Mouse (Mus musculus) natural killer cell, adult 2 months (primary cell): ENCODE data around the gene Arhgap17.

ENCODE experiments used
- DNase-seq, 2 experiments: peaks; one replicate each; pipeline ENCODE4 v3.0.0; 2022; ENCODE audit warnings: low spot score in 2 of 2

Arhgap17 gene

DNA sequence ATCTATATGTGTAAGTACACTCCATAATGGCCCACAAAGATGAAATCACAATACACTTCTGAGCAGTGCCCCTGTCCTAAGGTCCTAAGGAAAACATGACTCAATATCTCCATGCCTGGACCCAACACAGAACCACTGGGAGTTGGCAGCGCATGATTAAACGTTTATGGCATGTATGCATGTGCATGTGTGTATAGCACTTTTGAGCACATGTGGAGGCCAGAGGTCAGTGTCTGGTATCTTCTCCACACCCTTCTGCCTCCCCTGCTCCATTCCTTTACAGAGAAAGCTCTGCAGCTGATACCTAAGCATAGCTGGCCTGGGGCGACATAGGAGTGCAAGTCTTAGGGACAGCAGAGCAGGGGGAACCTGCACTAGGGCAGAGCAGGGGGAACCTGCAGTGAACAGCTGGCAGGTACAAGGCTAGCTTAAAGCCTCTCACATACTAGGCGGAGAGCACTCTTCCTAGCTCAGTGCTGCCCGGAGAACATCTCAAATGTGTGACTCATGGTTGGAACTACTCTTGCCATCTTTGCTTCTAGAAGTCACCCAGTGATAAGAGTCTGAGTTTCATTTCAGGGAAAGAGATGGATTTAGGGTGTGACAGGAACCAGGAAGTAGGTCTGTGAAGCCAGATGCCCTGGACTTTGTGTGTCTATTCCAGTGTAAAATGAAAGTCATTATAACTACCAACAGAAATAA is 25.5 kb downstream of the Arhgap17 start:
- DNase-seq: no peak

DNA sequence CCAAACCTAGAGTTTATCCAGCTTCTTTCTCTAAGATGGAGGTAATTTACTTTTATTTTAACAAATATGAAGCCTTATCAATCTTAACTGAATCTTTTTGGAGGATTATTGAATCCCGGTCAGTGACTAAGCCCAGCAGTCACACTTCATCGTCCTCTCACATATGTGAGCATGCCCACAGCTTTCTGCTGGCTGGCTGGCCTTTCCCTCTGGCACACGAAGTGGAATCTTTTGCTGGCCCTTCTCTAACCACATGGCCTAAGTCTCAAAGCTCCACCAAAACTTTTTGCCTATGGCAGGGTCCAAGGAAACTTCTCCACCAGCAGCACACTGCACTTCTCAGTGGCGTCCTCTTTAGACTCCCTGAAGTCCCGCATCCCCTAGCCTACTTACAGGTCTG is 27.8 kb downstream of the Arhgap17 start:
- DNase-seq: no peak

DNA sequence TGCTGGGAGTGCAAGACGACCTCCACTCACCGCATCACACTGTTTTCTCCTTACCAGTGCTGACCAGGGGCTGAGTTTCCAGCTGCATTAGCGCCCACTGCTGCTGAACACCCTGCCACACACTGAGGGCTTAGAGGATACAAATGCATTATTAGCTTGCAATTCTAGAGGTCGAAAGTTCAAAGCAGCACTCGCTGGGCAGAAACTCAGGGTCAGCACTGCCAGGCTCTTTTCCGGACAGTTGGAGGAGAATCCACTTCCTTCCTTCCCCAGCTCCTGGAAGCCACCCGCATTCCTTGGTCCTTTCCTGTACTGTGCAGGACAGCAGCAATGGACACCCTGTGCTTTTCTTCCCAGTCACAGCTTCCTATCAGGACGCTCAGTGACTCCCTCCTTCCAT is 31.4 kb downstream of the Arhgap17 start:
- no peak for DNase-seq

DNA sequence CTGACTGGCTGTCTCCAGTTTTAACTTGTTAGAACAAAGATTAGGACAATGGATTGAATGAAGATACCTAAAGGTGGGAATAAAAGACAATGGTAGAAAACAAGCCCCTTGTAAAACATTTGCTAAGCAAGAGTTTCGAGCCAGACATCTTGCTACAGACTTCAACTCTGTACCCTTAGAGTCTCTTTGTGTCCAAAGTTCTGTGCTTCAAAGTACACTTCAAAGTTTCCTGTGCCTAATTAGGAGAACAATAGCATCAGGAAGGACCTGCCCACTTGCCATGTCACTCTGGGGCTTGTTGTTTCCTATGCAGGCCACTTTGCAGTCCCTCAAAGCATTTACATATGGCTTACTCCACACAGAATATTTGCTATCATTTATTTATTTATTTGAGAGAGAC is 33.4 kb downstream of the Arhgap17 start:
- no peak for DNase-seq

DNA sequence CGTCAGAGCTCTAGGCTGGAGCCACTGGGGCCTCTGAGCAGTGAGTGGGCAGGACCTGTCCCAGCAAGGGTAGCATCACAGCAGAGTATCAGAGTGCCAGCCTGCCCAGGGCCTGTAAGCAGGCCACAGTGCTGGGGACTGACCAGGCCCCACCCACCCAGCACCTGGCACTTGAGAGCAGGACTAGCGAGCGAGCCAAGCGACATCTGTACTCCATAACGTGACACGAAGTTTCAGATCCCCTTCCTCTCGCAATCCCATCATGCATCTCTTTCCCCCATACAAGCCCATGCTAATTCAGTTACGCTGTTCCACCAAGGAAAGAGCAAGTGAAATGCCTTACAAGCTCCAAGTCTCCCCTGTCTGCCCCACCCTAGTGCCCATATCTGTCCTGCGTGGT is 39.2 kb downstream of the Arhgap17 start:
- DNase-seq: peak in 1 of 2 experiments; percentile 60

DNA sequence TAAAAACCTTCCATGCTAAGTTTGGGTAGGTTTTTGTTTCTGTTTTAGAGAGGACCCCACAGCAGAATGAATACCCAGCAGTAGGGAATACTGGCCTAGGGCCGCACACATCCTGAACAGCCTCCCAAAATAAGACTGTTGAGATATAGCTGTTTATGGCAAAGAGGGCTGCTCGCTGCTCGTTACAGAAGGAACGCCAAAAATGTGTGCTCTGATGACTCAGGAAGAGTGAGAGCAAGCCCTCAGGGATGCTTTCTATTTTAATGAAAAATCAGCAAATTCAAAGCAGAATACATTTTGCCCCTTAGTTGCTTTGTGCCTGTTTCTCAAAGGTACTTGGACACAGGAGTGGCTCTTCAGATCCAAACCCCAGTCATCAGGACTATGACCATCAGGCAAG is 41.8 kb downstream of the Arhgap17 start:
- DNase-seq: no peak

DNA sequence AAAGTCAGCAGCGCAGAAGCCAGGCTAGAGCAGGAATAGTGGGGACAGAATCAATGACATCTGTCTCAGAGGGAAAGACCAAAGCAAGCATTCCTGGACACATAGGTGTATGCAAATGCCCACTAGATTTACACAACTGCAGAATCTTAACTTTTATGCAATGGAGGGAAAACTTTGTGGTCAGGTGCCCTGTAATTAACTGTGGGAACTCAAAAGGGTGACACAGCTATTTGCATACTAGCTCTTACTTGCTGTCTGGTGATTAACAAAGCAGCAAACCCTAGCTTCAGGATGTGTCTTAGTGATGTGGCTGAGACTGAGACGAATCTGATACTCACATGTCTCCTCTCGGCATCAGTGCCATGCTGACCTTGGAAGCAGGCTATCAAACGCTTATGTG is 42.8 kb downstream of the Arhgap17 start:
- DNase-seq: no peak

DNA sequence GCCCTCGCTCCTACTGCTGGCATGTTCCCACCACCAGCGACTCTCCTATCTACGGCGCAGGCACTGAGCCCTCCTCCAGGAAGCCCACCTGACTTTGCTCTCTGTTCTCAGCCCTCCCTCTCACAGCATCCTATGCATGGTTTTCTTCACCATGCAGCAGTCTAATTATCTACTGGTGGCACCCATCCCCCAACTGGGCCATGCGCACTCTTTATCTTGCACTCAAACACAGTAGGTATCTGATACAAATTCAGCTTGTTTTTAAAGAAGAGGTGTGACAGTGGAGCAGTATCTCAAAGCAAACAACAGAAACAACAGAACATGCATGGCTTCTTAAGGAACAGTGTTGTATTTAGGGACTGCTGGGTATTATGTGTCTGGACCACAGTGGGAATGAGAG is 43.7 kb downstream of the Arhgap17 start:
- DNase-seq: no peak

DNA sequence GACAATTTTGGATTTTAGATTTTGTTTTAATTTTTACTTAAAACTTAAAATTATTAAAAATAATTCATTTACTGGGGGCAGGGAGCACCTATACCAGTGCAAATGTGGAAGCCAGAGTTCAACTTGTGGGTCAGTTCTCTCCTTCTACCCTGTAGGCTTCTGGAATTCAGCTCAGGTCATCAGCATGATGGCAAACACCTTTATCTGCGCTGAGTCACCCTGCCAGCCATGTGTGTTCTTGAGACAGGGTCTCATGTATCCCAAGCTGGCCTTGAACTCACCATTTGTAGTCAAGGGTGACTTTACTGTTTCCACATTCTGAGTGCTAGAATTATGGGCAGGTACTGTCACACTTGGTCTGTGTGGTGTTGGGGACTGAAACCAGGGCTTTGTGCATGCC is 45.6 kb downstream of the Arhgap17 start:
- no peak for DNase-seq

DNA sequence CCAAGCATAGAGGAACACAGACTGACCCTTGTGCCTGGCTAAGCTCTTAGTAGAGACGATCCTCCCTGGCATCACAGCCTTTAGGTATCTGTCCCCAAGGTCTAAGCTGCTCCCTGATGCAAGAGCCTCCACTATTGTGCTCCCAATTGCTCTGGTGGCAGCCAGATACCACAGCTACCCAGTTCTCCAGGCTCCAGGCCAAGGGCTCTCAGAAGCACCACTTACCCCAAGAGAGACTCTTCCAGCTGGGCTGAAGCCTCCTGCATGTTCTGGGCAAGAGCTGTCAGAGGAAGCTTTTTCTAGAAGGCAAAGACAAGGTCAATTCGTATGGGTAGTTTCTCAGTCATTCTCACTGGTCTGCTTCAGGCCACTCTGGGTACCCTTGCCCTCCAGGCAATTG is 46.3 kb downstream of the Arhgap17 start:
- no peak for DNase-seq

DNA sequence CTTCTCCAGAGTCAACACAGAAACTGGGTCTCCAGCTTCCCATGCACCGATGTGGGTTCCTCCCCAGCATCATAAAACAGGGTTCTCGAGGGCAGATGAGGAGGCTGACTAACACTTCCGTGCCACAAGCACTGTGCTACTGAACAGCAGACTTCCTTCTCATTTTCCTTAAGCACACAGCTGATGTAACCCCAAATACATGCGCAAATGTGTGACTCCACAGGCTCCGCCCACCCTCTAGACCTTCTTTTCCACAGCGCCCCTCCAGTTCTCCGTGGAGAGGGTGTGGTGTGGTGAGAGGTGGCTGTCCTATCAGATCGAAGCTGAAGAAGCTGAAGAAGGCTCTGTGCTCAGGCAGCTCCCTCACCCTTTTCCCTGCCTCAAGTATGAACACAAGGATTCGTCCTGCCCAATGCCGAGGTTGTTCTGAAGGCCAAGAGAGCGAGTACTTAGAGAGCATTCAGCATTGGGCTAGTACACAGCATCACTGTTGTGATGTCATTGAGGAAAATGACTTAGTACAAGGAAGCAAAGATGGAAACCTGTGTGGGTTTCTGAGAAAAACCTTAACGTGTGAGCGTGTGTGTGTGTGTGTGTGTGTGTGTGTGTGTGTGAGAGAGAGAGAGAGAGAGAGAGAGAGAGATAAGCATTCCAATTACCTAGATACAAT is 47.1 kb downstream of the Arhgap17 start:
- peak; percentile 19 to 25 for DNase-seq

DNA sequence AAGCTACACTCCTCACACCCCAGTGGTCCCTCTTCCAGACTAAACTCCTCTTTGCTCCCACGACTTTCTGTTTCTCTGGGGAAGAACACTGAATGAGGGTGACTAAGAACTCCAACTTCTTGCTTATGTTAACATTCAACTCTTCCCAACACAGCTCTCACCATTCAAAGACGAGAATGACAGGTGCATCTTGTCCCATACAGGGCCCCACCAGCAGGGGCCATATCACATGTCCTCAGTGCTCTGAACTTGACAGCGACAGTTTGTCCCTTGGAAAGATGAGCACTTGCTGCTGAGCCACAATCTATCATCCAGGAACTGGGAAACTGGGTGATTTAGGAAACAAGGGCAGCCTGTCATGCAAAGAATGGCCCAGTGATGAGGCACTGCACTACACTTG is 57.0 kb downstream of the Arhgap17 start:
- DNase-seq: no peak

DNA sequence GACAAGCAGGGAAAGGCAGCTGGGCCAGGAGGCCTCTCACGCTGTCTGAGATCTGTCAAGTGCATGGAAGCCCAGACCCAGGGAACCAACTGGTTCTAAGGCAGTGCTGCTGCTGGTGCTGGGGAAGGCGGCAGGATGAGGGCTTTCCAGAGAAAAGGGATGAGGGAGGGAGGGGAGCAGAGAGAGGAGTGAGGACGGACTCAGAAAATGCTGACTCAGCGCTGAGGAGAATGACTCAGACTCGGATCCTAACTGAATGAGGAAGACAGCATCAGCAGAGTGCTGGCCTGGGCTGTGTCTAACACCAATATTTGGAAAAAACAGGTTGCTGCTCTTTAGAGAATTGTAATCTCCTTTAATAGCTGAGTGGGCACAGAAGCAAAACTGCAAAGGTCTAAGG is 57.9 kb downstream of the Arhgap17 start:
- no peak for DNase-seq

DNA sequence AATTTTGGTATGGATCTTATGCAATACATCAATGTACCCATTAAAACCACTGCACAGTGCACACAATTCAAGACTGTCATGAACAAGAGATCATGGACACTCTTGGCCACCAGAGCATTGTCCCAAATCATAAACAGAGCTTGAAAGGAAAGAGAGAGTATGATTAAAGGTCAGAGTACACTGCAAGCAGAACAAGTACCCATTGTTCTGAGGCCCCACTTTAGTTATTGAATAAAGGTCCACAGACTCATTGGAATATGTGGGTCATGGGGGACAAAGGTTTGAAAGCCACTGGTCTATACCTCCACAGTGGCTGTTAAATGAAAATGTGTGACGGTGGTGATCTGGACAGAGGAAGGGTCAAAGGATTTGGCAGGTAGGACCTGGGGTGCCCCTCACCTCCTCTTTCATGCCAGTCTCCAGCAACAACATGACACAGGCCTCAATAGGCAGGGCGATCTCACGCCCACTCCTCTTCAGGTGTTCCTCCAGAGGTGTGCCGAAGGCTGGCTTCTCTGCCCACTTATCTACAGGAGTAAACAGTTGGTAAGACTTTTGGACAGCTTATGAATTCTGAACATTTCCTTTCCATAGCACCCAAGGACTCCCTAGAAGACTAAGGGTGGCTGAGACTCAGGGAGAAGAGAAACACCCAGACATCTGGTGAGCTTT is 61.7 kb downstream of the Arhgap17 start:
- no peak for DNase-seq

DNA sequence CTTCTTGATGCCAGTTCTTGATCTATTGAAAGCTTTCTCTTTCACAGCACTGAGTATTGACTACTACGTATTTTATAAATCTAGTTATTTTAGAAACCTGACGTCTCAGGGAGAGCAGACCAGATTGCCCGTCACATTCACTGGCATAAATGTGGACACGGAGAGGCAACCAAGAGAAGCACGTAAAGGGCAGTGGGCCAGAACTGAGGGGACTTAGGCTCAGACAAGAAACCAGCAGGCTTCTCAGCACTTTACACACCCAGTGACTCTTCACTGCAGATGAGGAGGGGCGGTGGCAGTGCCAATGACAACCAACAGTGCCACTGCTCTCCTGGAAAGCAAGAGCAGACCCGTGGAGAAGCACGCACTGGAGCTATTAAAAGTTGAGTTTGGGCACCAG is 62.5 kb downstream of the Arhgap17 start:
- DNase-seq: no peak

DNA sequence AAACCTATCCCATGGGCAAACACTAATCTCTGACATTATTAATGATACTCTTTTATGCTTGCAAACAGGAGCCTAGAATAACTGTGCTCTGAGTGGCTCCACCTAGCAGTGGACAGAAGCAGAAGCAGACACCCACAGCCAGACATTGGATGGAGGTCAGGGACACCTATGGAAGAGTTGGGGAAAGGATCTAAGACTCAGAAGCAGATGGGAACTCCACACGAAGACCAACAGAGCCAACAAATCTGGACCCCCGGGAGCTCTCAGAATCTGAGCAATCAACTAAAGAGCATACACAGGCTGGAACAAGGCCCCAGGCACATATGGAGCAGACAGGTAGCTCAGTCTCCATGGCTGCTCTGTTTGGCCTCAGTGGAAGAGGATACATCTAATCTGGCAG is 64.3 kb downstream of the Arhgap17 start:
- DNase-seq: no peak

DNA sequence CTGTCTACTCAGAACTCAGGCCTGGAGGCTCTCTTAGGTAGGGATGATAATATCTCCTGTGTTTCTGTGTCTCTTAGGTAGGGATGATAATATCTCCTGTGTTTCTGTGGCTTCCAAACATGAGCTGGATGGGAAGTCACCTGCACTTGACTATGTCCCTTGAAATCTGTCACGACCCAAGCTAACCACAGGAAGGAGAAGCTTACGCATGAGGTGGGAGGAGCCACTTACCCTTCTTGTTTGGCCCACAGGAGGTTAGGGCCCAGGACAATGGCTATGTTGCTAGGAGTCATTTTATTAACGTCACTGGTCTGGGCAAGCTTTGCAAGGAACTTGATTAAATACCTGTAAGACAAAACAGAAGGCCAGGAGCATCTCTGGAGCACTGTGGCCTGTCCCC is 69.5 kb downstream of the Arhgap17 start:
- no peak for DNase-seq

DNA sequence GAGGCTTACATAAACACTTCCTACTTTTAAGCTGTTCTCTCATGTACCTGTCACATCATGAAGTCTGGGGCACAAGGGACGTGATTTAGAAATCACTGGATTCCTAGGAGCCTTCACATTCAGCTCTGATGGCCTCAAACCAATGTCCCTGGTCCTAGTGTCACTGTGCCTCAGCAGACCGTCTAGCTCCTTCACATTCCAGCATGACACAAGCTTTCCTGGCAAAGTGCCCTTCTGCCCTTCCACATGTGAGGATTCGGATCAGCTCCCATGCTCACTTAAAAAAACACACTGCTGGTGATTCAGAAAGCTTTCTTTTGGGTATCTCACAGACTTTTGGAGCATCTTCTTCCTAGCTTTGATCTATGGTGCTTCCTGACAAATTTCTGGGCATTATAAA is 71.5 kb downstream of the Arhgap17 start:
- no peak for DNase-seq

DNA sequence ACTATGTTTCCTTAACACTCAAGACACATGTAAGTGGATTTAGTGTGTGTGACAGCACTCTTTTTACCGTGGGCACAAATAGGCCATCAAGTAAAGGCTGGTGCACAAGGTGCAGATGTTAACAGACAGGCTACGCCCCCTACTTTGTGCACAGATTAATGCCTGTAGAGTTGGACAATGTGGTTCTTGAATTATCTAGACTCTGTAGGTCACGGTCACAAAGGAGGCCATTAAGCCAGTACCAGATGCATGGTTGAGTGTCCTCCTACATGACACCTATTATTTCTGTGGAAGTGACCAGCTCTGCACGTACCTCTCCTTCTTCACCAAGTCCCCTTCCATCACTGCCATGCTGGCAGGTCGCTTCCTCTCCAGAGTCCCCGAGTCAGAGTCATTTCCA is 73.6 kb downstream of the Arhgap17 start:
- no peak for DNase-seq

DNA sequence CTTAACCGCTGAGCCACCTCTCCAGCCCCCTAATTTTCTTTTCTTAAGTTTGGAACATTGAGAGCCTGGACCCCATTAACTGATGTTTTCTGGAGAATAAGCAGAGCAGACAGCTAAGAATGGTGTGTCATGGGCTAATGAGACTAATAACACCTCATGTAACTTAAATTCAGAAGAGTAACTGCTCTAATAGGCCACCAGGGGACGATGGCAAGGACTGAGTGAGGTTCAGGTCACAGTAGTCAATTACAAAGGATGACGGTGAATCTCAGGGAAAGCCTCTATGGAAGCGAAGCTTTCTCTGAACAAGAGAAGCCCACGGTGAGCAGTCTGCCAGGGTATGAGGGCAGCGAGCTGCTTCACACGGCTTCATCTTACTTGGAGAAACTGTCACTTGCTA is 74.3 kb downstream of the Arhgap17 start:
- no peak for DNase-seq

DNA sequence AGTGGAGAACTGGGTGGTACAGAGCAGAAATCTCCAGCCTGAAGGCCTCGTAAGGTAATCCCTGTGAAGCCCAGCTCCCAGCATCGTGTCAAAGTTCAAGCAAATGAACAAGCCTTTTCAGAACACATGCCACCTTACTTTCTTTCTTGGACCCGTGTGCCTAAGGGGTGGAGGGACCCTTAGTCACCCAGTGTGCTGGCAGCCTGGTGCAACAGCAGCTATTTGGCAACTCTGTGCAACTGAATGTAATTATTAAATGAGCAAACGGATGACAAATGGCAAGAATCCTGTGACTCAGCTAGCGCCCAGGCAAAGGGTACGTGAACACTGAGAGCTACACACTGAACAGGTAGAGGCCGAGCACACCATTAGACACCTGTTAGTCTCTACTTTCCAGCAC is 75.8 kb downstream of the Arhgap17 start:
- no peak for DNase-seq

DNA sequence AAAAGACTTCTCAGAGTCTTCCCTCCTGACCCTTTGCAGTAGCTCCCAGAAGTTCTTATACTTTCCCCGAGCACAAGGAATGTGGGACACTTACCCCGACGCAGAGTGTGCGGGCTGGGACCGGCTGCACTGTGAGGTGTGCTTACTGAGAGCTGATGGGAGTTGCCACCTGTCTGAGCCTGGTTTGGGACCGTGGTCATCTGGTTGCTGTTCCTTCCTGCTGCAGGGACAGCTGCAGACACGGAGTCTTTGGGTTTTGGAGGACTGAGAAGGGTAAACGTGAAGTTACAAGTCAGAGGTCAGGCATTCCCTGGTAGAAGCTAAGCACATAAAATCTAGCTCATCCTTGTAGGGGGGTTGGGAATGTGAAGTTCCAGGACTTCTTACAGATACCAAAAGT is 77.8 kb downstream of the Arhgap17 start:
- DNase-seq: no peak

DNA sequence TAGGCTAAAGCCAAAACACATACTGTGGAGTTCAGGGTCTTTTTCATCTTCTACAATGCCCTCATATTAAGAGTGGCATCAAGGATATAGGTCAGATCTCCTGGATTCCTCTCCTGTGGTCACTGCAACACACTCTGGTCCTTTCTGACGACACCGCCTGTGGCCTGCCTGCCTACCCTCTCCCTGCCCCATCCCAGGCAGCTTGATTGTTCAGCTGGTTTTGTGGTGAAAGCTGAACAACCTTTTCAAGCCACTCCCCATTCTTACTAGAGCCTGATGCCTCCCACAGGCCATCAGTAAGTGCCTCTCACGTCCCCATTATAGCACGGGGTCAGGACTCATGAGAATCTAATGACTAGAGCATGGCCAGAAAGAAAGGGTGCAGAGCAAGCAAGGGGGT is 80.5 kb downstream of the Arhgap17 start:
- DNase-seq: no peak
